8 mouse cellular contexts compared by ENCODE assay signal in the genomic region with DNA sequence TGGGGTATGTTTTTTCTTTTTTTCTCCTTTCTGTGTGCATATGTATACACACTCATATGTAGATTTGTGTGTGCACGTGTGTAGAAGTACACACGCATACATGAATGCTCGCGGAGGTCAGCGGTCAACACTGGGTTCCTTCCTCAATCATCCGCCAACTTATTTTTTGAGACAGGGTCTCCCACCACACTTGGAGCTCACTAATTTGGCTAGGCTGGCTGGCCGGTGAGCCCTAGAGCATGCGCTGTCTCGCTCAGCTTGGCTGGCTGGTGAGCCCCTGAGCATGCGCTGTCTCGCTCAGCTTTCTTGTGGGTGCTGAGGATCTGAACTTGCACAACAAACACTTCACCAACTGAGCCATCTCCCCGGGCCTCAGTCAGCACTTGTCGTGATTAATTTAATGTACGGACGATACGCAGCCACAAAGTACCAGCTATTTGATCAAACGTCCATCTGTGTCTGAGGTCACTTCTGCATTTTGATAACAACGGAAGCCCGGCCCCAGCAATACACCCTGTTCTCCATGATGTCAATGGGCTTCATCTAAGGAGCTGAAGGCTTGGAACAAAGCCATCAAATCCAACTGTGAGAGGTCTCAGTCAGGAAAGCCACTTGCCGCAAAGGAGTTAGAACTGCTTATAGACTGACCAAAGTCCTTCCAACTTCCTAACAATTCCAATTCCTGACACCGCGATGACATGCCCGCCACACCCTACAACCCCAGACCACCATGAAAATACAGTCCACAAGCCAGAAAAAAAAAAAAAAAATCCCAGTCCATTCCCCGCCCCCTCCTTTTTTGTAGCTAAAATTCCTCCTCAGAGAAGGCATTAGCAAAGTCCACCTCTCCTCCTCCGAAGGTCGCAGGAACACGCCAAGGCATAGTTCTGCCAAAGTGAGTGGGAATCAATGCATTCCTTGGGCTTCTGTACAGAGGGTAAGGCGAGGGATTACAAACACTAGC. TPM values are rescaled to one million over a fixed set of nuclear protein-coding genes. Genes with fewer than 3 reads are reported as not detected.
DNase-seq lines count a peak whose midpoint lies in the region; ATAC-seq lines count a peak whose summit lies in the region.

No protein-coding gene starts in this region.

- ATAC-seq in granulocyte monocyte progenitor cell, adult 5-6 weeks (replicated peaks; ENCODE audit: poor library complexity, severe bottlenecking), result peak; percentile 78
- no peak for ATAC-seq in kidney, embryonic 15.5 days (replicated peaks; ENCODE audit: low FRiP score)
- ATAC-seq in megakaryocyte progenitor cell, adult 5-6 weeks (replicated peaks; ENCODE audit: poor library complexity), result peak; percentile 65

- H3K4me3 ChIP-seq in kidney, embryonic 15.5 days (replicated peaks), result no peak overlapping the region

- 0 out of 2 replicates have a peak, but pooled peaks cover 8% of the 10 kb centered on the region for H3K27me3 ChIP-seq in kidney, embryonic 15.5 days

- H3K4me1 ChIP-seq in kidney, embryonic 15.5 days, result peaks cover 11% of the 10 kb centered on the region; the same call in 1 of the 2 replicates

- 51% methylated on average over 28 of the region's 28 CpGs for WGBS in kidney, embryonic 15.5 days

- H3K9me3 ChIP-seq in kidney, embryonic 15.5 days (replicated peaks), result no peaks in the 10 kb centered on the region

- H3K27ac ChIP-seq in kidney, embryonic 15.5 days, result no peak overlapping the region

- DNase-seq in 416B (ENCODE audit: low read depth), result peak; percentile 90
- peak; percentile 87 for DNase-seq in ZHBTc4 (ENCODE audit: low read depth, low spot score)
- DNase-seq in layer of hippocampus, adult 18-20 months (ENCODE audit: low spot score in 2 of 2), result no peak
- no peak for DNase-seq in gastrocnemius, adult 18-20 months (ENCODE audit: low spot score)
- DNase-seq in urinary bladder, postnatal 14 days (ENCODE audit: low spot score), result no peak

- no peak overlapping the region for H3K9ac ChIP-seq in kidney, embryonic 15.5 days

- H3K36me3 ChIP-seq in kidney, embryonic 15.5 days, result no peaks in the 10 kb centered on the region

- H3K4me2 ChIP-seq in kidney, embryonic 15.5 days, result peak overlapping the region; percentile 24

RNA-seq across cellular contexts. Expression of a gene that starts 29.6 kb away (rescaled TPM):
- 106 and 113 TPM in 2 replicates for total RNA-seq in granulocyte monocyte progenitor cell, adult 5-6 weeks (2014; fragmentation: Nextera tagmentation)
- total RNA-seq in granulocyte monocyte progenitor cell, adult 5-6 weeks (2017), result 183 and 215 TPM in 2 replicates
- polyA plus RNA-seq in kidney, embryonic 15.5 days (2015; fragmentation: Nextera tagmentation; extraction: Ambion mirVana), result 141 and 143 TPM in 2 replicates
- 108 and 119 TPM in 2 replicates for total RNA-seq in megakaryocyte progenitor cell, adult 5-6 weeks (2015)
- total RNA-seq in megakaryocyte progenitor cell, adult 5-6 weeks (2017), result 189 and 205 TPM in 2 replicates
- total RNA-seq in layer of hippocampus, adult 18-20 months (2021), result 100 to 1,000 TPM; 241 to 242 TPM
- 10 to 100 TPM; 66.5 to 75.7 TPM for total RNA-seq in gastrocnemius, adult 18-20 months (2021)

Comparison
In these comparisons a context has a peak if more than half of its experiments do, and no peak if none do; other contexts are left out.
1. DNase-seq: peak in 416B (single experiment) and ZHBTc4 (single experiment); none in layer of hippocampus, adult 18-20 months (0 of 2), gastrocnemius, adult 18-20 months (single experiment) and urinary bladder, postnatal 14 days (single experiment).